Mouse (Mus musculus) hindbrain, embryonic 16.5 days (tissue): Measurements from ENCODE around the gene Ebf3. TPM values are rescaled to one million over a fixed set of nuclear protein-coding genes. Genes with fewer than 3 reads are reported as not detected.

ENCODE experiments used
- ATAC-seq: fragments of 200-750 bp; cut with Nextera tagmentation; 2 replicates; pipeline ENCODE4 v1.8.0; 2017; ENCODE audit warnings: moderate TSS enrichment, moderate library complexity
- H3K27ac ChIP-seq: fragments of 300-500 bp; sonication (generic); 2 replicates; pipeline ENCODE4 v1.5.1; 2014; ENCODE audit warnings: low read depth, mild to moderate bottlenecking, control low read depth, low read length, moderate library complexity
- H3K27me3 ChIP-seq: fragments of 300-500 bp; sonication (generic); replicated peaks from 2 replicates; pipeline ENCODE4 v1.6.1; 2014; ENCODE audit warnings: low read length; ENCODE audit not compliant: control insufficient read depth, insufficient read depth
- H3K36me3 ChIP-seq: fragments of 300-500 bp; sonication (generic); 2 replicates; pipeline ENCODE4 v1.6.1; 2014; ENCODE audit warnings: mild to moderate bottlenecking, low read length, moderate library complexity, mixed read lengths; ENCODE audit not compliant: control insufficient read depth, insufficient read depth
- H3K4me1 ChIP-seq: fragments of 300-500 bp; sonication (generic); 2 replicates; pipeline ENCODE4 v1.6.1; 2014; ENCODE audit warnings: low read depth, low read length; ENCODE audit not compliant: control insufficient read depth, insufficient read depth
- H3K4me2 ChIP-seq: fragments of 300-500 bp; sonication (generic); 2 replicates; pipeline ENCODE4 v1.6.1; 2014; ENCODE audit warnings: mild to moderate bottlenecking, low read length, control low read depth, moderate library complexity
- H3K4me3 ChIP-seq: fragments of 300-500 bp; sonication (generic); 2 replicates; pipeline ENCODE4 v1.5.1; 2014; ENCODE audit warnings: mild to moderate bottlenecking, low read length, control low read depth, moderate library complexity
- H3K9ac ChIP-seq: fragments of 300-500 bp; sonication (generic); 2 replicates; pipeline ENCODE4 v1.6.1; 2014; ENCODE audit warnings: low read depth, mild to moderate bottlenecking, control low read depth, low read length, moderate library complexity
- H3K9me3 ChIP-seq: fragments of 300-500 bp; sonication (generic); 2 replicates; pipeline ENCODE4 v1.6.1; 2014; ENCODE audit warnings: mild to moderate bottlenecking, low read length, moderate library complexity; ENCODE audit not compliant: control insufficient read depth
- WGBS: fragments of 180-500 bp; shearing (Covaris S2); extraction: QIAGEN DNeasy Blood & Tissue Kit; methylation state at CpG from one replicate; pipeline ENCODE4 v1.1.7; 2014; 5-methylcytosine and 5-hydroxymethylcytosine counted together
- polyA plus RNA-seq: library from polyadenylated mRNA; unstranded; fragments of >200 nt; fragmentation: Nextera tagmentation; extraction: Ambion mirVana; gene quantifications from 2 replicates; pipeline ENCODE4 v1.2.1, GENCODE M21; 2015

Ebf3 gene
- polyA plus RNA-seq, 1 experiment from 2014 or later: 10.7 TPM

- Histone ChIP-seq H3K4me2 (no peak overlapping the region), H3K9me3 (no peaks in the 10 kb centered on the region), H3K9ac (no peak overlapping the region), H3K27me3 (no peaks in the 10 kb centered on the region; the same call in 1 of the 2 replicates), H3K4me1 (peaks cover 37% of the 10 kb centered on the region), H3K4me3 (no peak overlapping the region), H3K27ac (no peak overlapping the region; the same call in 1 of the 2 replicates), H3K36me3 (peaks cover 3% of the 10 kb centered on the region; the same call in 1 of the 2 replicates)
- ATAC-seq: no peak
- 95% methylated on average over 3 of the region's 3 CpGs for WGBS
These were observed 90.4 kb downstream of the Ebf3 start for GRCm38 (mm10) chr7:137223823-137224222.

GRCm38 (mm10) chr7:137222831-137223505 lies 91.3 kb downstream of the Ebf3 start:
- peaks cover 3% of the 10 kb centered on the region; the same call in 1 of the 2 replicates for H3K36me3 ChIP-seq
- no peak overlapping the region for H3K4me2 ChIP-seq
- H3K27me3 ChIP-seq: no peaks in the 10 kb centered on the region; the same call in 1 of the 2 replicates
- no peak overlapping the region for H3K9ac ChIP-seq
- 89% methylated on average over 6 of the region's 6 CpGs for WGBS
- peaks cover 29% of the 10 kb centered on the region for H3K4me1 ChIP-seq
- H3K9me3 ChIP-seq: no peaks in the 10 kb centered on the region
- no peak overlapping the region for H3K4me3 ChIP-seq
- H3K27ac ChIP-seq: no peak overlapping the region
- ATAC-seq: no peak

GRCm38 (mm10) chr7:137221599-137221998 lies 92.6 kb downstream of the Ebf3 start:
- ATAC-seq: peak; percentile 76
- Histone ChIP-seq H3K4me2 (no peak overlapping the region), H3K27ac (peak overlapping the region; percentile 55), H3K9me3 (no peaks in the 10 kb centered on the region), H3K36me3 (peaks cover 3% of the 10 kb centered on the region; the same call in 1 of the 2 replicates), H3K27me3 (no peaks in the 10 kb centered on the region; the same call in 1 of the 2 replicates), H3K4me1 (peaks cover 16% of the 10 kb centered on the region), H3K9ac (0 out of 2 replicates have a peak overlapping the region, but pooled peaks have one; percentile 13), H3K4me3 (no peak overlapping the region)
- WGBS: 8% methylated on average over 6 of the region's 6 CpGs

- Histone ChIP-seq H3K4me1 (peaks cover 11% of the 10 kb centered on the region), H3K4me2 (no peak overlapping the region), H3K4me3 (no peak overlapping the region), H3K36me3 (peaks cover 3% of the 10 kb centered on the region; the same call in 1 of the 2 replicates), H3K27me3 (no peaks in the 10 kb centered on the region; the same call in 1 of the 2 replicates), H3K9me3 (no peaks in the 10 kb centered on the region), H3K27ac (peak overlapping the region; percentile 1; the same call in 1 of the 2 replicates), H3K9ac (no peak overlapping the region)
- no peak for ATAC-seq
- WGBS: 64% methylated on average over 4 of the region's 4 CpGs
These were observed 93.8 kb downstream of the Ebf3 start for GRCm38 (mm10) chr7:137220436-137220835.

- 78% methylated on average over 12 of the region's 12 CpGs for WGBS
- Histone ChIP-seq H3K4me3 (no peak overlapping the region), H3K9me3 (no peaks in the 10 kb centered on the region), H3K4me1 (peaks cover 11% of the 10 kb centered on the region), H3K27ac (no peak overlapping the region), H3K27me3 (no peaks in the 10 kb centered on the region), H3K4me2 (no peak overlapping the region), H3K36me3 (no peaks in the 10 kb centered on the region), H3K9ac (no peak overlapping the region)
- no peak for ATAC-seq
These were observed 95.5 kb downstream of the Ebf3 start for GRCm38 (mm10) chr7:137218706-137219105.

GRCm38 (mm10) chr7:137213444-137213843 lies 100.8 kb downstream of the Ebf3 start:
- Histone ChIP-seq H3K27ac (no peak overlapping the region), H3K4me2 (no peak overlapping the region), H3K36me3 (no peaks in the 10 kb centered on the region), H3K4me1 (peaks cover 8% of the 10 kb centered on the region), H3K9ac (no peak overlapping the region), H3K9me3 (no peaks in the 10 kb centered on the region), H3K27me3 (no peaks in the 10 kb centered on the region), H3K4me3 (no peak overlapping the region)
- WGBS: 83% methylated on average over 1 of the region's 1 CpGs
- no peak for ATAC-seq

GRCm38 (mm10) chr7:137211332-137211731 lies 102.9 kb downstream of the Ebf3 start:
- H3K9me3 ChIP-seq: no peaks in the 10 kb centered on the region
- 58% methylated on average over 4 of the region's 4 CpGs for WGBS
- H3K27ac ChIP-seq: peak overlapping the region; percentile 53
- H3K27me3 ChIP-seq: no peaks in the 10 kb centered on the region
- no peak overlapping the region for H3K4me3 ChIP-seq
- ATAC-seq: no peak
- no peak overlapping the region for H3K4me2 ChIP-seq
- H3K9ac ChIP-seq: no peak overlapping the region
- H3K36me3 ChIP-seq: no peaks in the 10 kb centered on the region
- peaks cover 15% of the 10 kb centered on the region for H3K4me1 ChIP-seq

- Histone ChIP-seq H3K36me3 (no peaks in the 10 kb centered on the region), H3K27ac (peak overlapping the region; percentile 49), H3K27me3 (no peaks in the 10 kb centered on the region), H3K4me1 (peaks cover 15% of the 10 kb centered on the region), H3K4me3 (no peak overlapping the region), H3K9me3 (no peaks in the 10 kb centered on the region), H3K4me2 (no peak overlapping the region), H3K9ac (0 out of 2 replicates have a peak overlapping the region, but pooled peaks have one; percentile 19)
- ATAC-seq: no peak
- WGBS: 46% methylated on average over 15 of the region's 15 CpGs
These were observed 104.4 kb downstream of the Ebf3 start for GRCm38 (mm10) chr7:137209688-137210345.

- ATAC-seq: no peak
- H3K9ac ChIP-seq: no peak overlapping the region
- 60% methylated on average over 5 of the region's 5 CpGs for WGBS
- H3K9me3 ChIP-seq: no peaks in the 10 kb centered on the region
- no peaks in the 10 kb centered on the region for H3K27me3 ChIP-seq
- no peak overlapping the region for H3K4me2 ChIP-seq
- H3K4me1 ChIP-seq: peaks cover 19% of the 10 kb centered on the region
- H3K4me3 ChIP-seq: no peak overlapping the region
- H3K27ac ChIP-seq: peak overlapping the region; percentile 64
- H3K36me3 ChIP-seq: no peaks in the 10 kb centered on the region
These were observed 105.7 kb downstream of the Ebf3 start for GRCm38 (mm10) chr7:137208556-137208955.
